Mouse (Mus musculus): ENCODE measurements at regions not wholly inside any gene's neighbourhood (a gene's known extent, or its start where the extent isn't known, plus 50 kb on each side); places are given as distances from the start of the nearest gene placed in this dataset.
"Not testable (repeated sequence)": the region's sequence is repeated elsewhere in the genome, so short reads cannot be mapped to it uniquely, and the experiment has no call there.

DNA sequence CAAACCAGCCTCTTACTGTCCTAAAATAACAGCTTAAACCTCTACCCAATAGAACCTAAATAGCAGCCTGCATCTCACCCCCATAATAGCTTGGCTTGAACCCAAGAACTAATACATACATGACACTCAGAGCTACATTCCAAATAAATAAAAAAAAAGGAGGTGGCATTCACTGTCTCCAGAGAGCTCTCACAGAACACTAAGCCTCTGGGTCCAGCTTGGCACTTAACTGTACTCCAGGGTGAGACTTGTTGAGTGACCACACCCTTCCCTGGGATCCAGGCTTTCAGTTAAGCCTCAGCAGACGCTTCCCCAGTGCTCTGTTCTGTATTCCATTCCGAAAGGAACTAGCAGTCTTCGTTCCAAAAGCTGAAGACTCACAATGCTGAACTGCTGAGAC, 186.3 kb upstream of the Tsc22d2 start:
- peak; percentile 28 for DNase-seq

DNA sequence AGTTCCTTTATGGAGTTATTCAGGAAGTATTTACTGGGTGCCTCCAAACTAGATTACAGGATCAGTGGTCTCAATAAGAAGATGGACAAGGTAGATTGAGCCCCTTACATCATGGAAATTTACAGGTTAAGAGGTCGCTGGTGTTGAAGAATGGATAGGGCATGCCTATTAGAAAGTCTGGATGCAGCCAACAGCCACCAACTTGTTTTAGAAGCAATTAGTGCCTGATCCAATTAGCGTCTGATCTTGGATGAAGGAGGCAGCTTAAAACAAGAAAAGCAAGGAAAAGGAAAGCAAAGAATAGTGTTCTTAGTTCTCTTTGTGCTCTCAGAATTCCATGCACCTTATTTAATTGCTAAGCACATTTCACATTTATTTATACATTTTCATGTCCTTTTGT, 182.8 kb upstream of the Tsc22d2 start:
- DNase-seq, result no peak

DNA sequence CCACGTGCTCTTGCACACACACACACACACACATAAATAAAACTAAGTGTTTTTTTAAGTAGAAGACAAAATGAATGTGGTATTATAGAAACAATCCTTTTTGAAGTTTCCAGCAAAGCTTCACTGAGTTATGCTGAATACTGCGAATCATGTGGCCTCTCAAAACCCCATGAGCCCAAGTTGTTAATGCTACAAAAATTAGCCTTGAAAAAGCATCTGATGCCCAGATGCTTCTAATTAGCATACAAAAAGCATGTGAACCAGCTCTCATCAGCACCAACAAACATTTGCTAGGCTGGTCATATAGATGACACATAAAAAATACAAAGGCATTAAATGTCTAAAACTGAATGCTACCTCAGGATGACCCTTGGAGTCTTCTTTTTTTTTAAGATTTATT, 181.2 kb upstream of the Tsc22d2 start:
- DNase-seq, result no peak

DNA sequence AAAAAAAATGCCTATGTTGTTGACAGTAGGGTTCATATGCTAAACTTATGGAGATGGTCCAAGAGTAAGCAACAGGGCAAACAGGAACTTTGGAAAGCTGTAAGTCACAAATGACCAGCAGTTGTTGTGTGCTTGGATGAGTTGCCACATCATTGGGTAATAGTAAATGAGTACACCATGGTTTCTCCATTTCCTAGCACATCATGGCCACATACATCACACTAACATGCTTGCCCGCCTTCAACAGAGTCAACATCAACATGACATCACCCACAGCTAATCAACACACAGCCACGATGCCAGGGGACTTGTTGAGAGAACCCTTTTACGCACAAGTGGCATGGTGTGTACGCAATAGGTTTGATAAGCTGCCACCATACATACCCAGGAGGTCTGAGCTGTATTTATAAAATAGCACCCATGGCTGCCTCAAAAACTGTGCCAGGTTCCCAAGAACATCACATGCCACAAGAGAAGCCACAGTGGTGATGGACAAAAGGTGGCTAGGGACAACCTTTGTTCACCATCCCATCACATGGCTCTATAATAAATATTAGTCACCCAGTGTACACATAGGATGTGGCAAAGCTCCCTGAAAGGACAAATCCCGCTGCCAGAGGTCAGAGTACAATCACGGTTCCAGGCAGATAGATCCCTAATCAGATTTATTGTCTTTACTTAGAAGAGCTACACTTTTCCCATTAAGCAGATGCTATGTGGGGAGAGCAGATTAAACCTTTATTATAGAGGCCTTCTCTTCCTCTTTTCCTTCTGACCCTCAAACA, 179.5 kb upstream of the Tsc22d2 start:
- DNase-seq, result no peak

DNA sequence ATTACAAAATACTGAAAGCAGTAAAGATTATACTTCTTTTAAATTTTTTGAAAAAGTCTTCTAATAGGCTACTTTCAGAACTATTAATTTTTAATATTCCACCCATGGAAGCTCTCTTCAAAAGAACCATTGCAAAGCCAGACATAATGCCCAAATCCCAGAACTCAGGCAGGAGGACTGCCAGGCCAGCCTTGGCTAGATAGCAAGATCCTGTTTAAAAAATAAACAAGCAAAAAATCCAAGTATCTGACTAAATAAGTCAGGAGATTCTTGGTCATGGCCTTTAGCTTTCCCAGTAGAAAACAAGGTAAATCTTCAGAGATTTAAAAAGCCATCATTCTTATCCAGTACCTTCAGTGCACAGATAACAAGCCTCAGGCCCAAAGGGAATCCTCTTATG, 176.4 kb upstream of the Tsc22d2 start:
- no peak for DNase-seq

DNA sequence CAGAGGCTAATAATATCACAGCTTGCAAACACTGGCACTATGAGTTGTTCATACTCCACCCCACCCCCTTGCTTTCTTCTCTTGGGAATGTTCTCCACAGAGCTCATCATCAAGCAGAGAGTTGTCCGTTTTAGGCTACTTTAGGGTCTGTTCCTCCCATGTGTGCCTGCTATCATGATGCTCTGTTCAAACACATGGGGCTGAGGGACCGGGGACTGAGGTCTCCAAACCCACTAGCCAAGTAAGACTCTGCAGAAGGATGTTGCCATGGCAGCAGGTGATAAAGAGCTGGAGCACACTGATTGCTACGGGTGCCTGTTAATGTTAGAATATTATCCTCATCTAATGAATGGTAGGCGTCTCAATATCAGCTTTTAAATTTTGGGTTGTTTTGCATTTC, 173.7 kb upstream of the Tsc22d2 start:
- DNase-seq, result no peak

DNA sequence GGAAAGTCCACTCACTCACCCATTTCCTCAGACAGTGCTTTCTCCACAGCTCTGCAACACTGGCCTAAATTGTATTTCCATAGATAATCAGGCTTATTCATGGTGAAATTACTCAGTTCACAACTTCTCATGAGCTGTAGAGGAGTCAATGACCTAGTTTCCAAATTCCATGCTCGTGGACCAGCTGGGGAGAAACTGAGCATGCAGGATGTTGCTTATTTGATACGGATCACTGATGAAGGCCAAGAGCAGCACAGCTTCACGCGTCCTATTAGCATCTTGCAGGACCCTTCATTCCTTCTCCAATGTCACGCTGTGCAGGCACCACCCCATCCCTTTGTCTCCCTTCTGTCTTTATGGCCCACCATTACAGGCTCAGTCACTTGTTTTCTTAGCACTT, 169.2 kb upstream of the Tsc22d2 start:
- no peak for DNase-seq

DNA sequence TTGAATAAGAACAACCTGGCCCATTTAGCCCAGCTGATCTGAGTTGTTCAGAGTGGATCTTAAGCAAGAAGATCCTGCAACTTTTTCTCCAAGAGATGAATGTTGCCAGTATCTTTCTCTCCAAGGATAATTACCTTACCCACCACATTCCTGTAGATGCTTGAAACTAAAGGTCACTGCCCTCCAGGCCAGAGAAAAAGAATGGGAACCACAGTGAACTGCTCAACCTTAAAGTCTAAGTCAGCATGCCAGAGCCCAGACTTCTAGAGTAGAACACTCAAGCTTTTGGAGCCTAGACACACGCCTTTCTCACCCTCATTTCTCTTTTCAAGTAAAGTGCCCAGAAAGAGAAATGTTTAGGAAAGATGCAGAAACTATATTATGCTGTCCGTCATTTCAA, 166.5 kb upstream of the Tsc22d2 start:
- DNase-seq, result no peak

DNA sequence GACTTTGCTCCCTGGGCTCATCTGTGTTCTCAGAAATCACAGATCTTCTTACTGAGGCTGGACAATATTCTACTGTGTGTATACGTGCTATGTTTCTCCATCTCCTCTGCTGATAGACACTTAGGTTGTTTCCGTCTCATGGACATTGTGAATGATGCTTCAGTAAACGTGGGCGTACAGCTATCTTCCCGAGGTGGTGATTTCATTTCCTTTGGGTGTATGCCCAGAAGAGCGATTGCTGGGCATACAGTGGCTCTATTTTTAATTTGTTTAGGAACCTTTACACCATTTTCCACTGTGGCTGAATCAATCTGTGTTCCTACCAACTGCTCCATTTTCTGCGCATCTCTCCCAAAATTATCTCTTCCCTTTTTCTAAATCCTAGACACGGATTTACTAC, 160.6 kb upstream of the Tsc22d2 start:
- DNase-seq, result no peak

DNA sequence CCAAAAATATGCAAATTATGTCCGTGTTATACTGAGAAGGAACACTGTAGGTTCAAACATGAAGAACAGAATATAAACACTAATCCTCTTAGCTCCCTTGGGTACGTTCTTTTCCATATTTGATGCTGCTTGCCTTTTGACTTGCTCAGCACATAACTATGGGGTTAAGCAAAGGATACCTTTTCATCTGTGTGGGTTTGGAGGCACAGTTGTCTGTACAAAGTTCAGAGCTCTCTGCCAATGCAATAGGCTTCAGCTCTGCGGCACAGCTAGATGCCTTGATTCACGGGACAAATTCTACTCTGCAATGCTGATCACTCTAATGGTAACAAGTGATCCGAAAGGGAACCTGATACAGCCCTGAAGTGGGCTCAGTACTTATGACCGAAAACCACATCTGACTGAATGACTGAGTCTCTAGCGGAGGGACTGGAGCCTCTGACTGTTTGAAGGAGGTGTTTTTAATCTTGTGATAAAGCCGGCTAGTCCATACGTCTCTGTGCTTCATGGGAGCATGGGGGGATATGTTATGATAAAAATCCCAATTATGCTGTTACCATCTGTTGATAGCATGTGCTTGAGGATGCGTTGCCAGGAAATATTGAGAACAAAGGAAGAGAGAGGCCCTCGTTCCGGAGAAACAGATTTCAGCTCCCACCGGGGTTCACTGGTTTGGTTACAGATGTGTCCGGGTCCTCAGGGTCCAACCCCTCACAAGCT, 146.7 kb upstream of the Tsc22d2 start:
- no peak for DNase-seq

DNA sequence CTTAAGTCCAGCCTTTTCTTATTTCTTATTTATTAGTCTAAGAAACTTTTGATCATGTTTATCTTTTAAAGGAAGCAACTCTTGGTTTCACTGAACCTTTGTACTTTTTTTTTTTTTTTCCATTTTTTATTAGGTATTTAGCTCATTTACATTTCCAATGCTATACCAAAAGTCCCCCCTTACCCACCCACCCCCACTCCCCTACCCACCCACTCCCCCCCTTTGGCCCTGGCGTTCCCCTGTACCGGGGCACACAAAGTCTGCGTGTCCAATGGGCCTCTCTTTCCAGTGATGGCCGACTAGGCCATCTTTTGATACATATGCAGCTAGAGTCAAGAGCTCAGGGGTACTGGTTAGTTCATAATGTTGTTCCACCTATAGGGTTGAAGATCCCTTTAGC, 143.1 kb upstream of the Tsc22d2 start:
- DNase-seq, result not testable (repeated sequence)

DNA sequence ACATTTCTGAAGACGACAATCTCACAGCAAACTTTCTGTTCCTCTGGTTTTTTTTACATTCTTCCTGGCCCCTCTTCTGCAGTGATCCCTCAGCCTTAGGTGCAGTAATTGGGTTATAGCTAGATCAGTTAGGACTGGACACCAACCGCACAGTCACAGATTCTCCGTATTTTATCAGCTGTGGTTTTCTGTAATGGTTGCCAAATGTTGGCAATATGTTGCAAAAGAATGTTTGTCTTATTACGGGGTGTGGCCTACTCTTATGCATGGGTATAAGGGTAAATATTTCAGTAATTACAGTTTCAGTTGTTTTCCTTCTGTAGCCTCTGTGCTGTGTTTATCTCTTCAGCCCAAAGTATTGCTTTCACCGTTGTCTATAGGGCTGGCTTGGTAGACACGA, 133.2 kb upstream of the Tsc22d2 start:
- no peak for DNase-seq

DNA sequence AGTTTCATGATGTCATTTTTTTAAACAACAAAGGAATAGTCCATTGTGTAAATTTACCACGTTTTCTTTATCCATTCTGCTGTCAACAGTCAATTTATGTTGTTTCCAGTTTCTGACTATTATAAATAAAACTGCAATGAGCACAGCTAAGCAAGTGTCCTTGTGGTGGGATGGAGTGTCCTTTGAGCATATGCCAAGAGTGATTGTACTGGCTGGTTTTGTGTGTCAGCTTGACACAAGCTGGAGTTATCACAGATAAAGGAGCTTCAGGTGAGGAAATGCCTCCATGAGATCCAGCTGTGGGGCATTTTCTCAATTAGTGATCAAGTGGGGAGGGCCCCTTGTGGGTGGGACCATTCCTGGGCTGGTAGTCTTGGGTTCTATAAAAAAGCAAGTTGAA, 130.1 kb upstream of the Tsc22d2 start:
- DNase-seq, result not testable (repeated sequence)

DNA sequence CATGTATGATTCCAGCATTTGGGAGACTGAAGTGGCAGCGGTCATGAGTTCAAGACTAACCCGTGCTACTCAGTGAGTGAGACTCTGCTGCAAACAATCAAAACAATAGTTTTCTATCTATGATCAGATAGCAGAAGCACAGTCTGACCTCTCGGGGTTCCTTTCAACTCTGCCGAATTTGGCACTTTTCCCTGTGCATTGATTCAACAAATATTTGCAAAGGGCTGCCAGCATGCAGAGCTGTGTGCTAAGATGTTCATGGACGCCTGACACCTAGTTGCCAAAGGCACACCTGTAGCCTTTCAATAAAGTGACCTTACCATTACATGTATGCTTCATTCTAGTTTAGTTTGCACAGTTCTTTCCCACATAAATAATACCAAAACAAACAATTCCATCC, 118.7 kb upstream of the Tsc22d2 start:
- DNase-seq, result no peak

DNA sequence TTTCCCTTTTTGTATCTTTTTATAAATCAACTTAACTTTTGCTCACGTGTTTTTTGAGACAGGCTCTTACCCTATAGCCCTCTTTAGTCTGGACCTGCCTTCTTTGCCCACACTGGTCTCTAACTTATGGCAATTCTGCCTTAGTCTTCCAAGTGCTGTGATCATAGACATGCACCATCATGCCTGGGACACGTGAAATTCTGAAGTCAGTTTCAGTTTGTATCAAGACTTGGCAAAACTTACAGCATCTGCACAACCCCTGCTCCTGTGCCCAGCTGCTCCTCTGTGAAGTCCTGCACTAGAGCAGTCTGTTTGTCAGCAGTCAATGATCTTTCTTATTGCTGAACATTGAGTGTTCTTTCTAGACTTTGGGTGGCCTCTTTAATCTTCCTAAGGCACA, 114.3 kb upstream of the Tsc22d2 start:
- no peak for DNase-seq

DNA sequence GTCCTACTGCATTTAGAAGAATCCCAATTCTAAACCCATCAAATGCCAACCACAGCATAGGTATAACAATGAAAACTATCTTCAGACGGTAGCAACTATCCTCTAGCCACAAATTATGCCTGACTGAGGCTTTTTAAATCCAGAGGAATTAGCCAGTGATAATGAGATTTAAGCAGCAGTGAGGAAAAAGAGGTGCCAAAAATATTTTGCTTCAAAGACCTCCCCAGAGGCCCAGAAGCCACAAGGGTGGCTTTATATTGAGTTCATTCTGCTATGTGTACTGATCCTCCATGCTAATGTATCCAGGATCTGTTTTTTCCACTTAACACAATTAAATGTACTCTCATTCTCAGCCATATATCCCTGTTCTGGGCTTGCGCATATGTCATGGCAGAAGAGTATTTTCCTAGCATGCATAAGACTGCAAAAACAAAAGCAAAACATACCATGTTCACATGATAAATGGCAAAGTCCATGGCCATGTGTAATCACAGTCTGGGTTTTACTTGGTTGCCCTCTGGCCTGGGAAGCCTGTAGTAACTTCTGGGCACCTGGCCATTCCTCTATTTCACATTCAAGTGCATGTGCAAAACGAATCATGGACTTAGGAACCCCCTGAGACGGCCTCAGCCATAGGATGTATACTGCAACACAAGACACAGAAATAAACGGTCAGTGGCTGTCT, 113.6 kb upstream of the Tsc22d2 start:
- DNase-seq, result no peak

DNA sequence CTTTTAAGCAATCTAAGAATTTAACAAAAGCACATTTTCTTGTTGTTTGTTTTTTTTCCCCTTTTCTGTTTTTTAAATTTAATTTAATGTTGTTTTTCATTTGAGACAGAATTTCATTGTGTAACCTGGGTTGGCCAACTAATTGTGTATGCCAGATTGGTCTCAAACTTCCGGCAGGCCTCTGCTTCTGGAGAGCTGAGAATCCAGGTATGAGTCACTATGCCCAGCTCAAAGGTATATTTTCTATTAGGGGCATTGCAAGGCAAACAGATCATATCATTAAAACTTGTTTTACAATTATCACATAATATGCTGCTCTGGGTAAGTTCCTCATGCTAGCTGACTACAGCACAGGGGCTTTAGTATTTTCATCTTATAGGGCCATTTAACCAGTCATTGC, 112.2 kb upstream of the Tsc22d2 start:
- DNase-seq, result no peak

DNA sequence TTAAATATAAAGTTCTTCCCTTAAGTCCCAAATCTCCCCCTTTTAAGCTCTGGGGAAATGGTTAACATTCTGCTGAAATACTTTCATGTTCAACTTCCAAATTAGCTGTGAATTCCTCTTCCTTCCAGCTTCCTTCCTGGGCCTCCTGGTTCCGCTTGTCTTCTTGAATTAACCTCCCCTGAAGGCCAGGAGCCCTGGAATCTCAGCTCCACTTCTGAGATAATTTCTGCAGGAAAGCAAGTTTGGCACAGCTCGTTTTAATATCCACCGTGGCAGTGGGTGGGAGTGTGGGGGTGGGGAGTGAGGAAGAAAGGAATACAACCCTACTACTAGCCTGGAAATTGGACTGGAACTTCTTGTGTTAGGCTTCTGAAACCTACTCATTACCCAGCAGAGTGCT, 110.8 kb upstream of the Tsc22d2 start:
- no peak for DNase-seq

DNA sequence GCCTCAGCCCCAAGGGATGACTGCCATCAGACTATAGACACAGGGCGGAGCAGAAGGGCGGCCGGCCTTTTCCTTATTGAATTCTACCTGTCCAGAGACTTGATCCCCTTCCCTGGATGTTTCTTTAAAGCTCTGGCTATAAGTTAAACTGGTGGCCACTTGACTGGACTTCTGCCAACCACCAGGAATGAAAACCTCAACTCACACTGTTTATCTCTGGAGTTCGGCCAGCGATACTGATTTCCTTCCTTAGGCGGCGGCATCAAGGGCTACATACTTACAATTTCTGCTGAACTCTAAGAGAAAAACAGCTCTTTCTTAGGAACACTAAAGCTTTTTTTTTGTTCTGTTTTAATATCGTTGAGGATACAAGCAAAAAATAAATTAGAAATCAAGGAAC, 104.9 kb upstream of the Tsc22d2 start:
- DNase-seq, result peak; percentile 44

DNA sequence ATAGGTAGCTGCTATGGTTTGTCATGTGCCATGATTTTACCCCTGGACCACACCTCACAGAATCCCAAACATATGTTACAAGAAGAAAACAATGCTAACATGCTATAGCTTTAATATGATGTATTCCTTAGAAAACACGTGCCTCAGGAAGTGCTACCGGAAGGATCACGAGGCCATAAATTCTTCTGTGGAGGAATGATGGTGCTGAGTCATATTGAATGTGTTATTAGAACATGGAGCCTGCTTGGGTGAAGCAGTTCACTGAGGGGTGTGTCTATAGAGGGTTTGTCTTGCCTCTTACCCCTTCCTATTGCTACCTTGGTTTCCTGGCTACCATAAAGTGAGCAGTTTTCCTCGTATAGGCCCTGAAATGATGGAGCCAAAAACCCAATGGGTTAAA, 104.1 kb upstream of the Tsc22d2 start:
- no peak for DNase-seq

DNA sequence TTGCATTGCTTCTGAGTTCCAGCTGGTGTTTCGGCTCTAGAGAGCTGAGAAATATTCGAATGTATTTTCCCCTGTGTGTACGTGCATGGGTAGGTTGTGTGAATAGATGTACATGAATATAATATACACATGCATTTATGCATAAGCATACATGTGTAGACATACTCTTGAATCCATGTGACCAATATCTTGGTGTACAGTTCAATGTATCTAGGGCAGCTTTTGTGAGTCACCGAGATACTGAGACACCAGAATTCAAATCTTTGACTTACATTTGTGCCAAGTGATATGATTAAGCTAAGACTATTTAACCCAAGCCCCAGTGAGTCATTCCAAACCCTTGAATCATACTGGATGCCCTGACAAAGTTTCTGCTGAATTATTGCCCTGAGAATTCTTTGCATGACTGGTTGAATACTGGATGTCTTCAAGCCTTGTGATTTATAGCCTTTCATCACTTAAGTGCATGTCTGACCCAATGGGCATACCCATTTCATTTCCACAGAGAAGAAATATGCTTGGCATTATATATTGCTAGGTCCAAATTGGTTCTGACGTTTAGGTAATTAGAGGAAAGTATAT, 103.3 kb upstream of the Tsc22d2 start:
- no peak for DNase-seq

DNA sequence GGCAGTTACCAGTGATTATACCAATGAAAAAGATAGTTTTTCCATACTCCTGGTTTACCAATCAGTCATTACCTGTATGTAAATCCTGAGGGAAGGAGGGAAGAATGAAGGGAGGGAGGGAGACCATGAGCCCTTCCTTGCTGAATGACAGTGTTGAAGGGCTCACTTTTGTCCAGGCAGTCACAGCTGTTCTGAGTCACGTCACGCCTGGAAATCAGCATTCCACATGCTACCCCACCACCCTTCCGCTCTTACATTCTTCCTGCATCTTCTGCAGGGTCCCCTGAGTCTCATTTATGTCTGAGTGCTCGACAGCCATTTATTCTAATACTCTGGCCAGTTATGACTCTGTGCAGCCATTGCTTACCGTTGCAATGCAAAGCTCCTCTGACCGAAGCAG, 101.9 kb upstream of the Tsc22d2 start:
- DNase-seq, result peak; percentile 4

DNA sequence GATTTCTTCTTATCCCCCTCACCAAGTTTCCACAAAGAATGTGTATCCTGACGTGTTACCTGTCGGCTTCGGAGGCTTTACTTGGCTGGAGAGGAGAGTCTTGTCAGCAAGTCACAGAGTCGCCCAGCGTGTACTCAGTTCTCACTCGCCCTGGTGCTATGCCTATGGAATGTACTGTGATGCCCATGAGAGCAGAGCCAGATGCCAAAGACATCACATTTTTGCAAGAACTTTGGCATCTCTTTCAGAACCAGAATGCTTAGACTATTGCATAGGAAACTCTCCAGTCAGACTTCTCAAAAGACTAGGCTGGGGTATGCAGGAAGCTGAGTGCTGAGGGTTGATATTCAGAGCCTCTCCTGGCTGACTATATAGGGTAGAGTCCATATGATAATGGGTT, 99.3 kb upstream of the Tsc22d2 start:
- DNase-seq, result no peak

DNA sequence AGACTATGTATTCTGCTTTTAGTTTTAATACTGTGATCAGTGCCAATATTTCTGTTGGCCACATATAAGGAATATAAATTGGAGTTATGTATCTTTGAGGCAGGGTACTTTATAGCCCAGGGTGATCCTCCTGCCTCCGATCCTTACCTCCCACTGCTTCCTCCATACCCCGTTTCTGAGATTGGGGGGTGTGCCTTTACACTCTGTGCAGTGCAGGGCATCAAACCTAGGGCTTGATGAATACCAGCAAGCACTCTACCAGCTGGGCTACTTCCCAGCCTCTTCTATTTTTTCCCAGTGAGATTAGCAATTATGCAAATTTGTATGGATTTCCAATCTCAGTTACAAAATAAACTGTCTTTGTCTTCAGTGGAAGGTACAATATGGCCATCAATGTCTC, 97.3 kb upstream of the Tsc22d2 start:
- DNase-seq, result no peak
